Mouse (Mus musculus) kidney, postnatal 0 days (tissue): Measurements from ENCODE around the gene Etfdh. TPM values are rescaled to one million over a fixed set of nuclear protein-coding genes. Genes with fewer than 3 reads are reported as not detected.

Experiments
- ATAC-seq: fragments of 200-750 bp; cut with Nextera tagmentation; replicated peaks from 2 replicates; pipeline ENCODE4 v1.8.0; 2017; ENCODE audit warnings: low read depth, moderate number of reproducible peaks, moderate TSS enrichment, moderate library complexity; ENCODE audit not compliant: low FRiP score
- DNase-seq: peaks from one replicate; pipeline ENCODE4 v3.0.0-alpha.2; 2016; ENCODE audit warnings: low spot score
- H3K27ac ChIP-seq: fragments of 300-500 bp; sonication (generic); 2 replicates; pipeline ENCODE4 v1.5.1; 2014; ENCODE audit warnings: mild to moderate bottlenecking
- H3K27me3 ChIP-seq: fragments of 300-500 bp; sonication (generic); 2 replicates; pipeline ENCODE4 v1.6.1; 2014; ENCODE audit warnings: low read length, mixed read lengths; ENCODE audit not compliant: insufficient read depth
- H3K36me3 ChIP-seq: fragments of 300-500 bp; sonication (generic); 2 replicates; pipeline ENCODE4 v1.6.1; 2014; ENCODE audit warnings: low read length, mixed read lengths; ENCODE audit not compliant: insufficient read depth
- H3K4me1 ChIP-seq: fragments of 300-500 bp; sonication (generic); replicated peaks from 2 replicates; pipeline ENCODE4 v1.6.1; 2014; ENCODE audit warnings: antibody characterized with exemption, low read length, mixed read lengths; ENCODE audit not compliant: insufficient read depth
- H3K4me2 ChIP-seq: fragments of 300-500 bp; sonication (generic); 2 replicates; pipeline ENCODE4 v1.6.1; 2014; ENCODE audit warnings: mild to moderate bottlenecking, low read length, moderate library complexity, mixed read lengths
- H3K4me3 ChIP-seq: fragments of 300-500 bp; sonication (generic); replicated peaks from 2 replicates; pipeline ENCODE4 v1.5.1; 2014; ENCODE audit warnings: low read depth, low read length
- H3K9ac ChIP-seq: fragments of 300-500 bp; sonication (generic); 2 replicates; pipeline ENCODE4 v1.6.1; 2014; ENCODE audit warnings: low read depth, low read length
- H3K9me3 ChIP-seq: fragments of 300-500 bp; sonication (generic); replicated peaks from 2 replicates; pipeline ENCODE4 v1.6.1; 2016; ENCODE audit warnings: low read length, inconsistent platforms, mixed read lengths
- CTCF ChIP-seq: IDR thresholded peaks from 2 replicates; pipeline ENCODE4 v1.5.1; 2016; ENCODE audit warnings: antibody characterized with exemption, low read depth, mild to moderate bottlenecking, moderate library complexity
- WGBS: fragments of 180-500 bp; shearing (Covaris S2); extraction: QIAGEN DNeasy Blood & Tissue Kit; methylation state at CpG from one replicate; pipeline ENCODE4 v1.1.7; 2014; 5-methylcytosine and 5-hydroxymethylcytosine counted together
- polyA plus RNA-seq: library from polyadenylated mRNA; unstranded; fragments of >200 nt; fragmentation: Nextera tagmentation; extraction: Ambion mirVana; gene quantifications from 2 replicates; pipeline ENCODE4 v1.2.1, GENCODE M21; 2015

Gene Etfdh
- polyA plus RNA-seq, 1 experiment from 2014 or later, result 97.0 TPM

- Histone ChIP-seq H3K9ac (no peak overlapping the region), H3K4me3 (no peak overlapping the region), H3K4me2 (no peak overlapping the region), H3K36me3 (no peaks in the 10 kb centered on the region), H3K9me3 (no peaks in the 10 kb centered on the region), H3K4me1 (no peaks in the 10 kb centered on the region), H3K27ac (no peak overlapping the region), H3K27me3 (no peaks in the 10 kb centered on the region)
- DNase-seq (no peak), ATAC-seq (no peak)
- WGBS, result 43% methylated on average over 3 of the region's 3 CpGs
- no peak for TF ChIP-seq CTCF
Observed at GRCm38 (mm10) chr3:79572399-79572798, 56.9 kb downstream of the Etfdh start.

DNA sequence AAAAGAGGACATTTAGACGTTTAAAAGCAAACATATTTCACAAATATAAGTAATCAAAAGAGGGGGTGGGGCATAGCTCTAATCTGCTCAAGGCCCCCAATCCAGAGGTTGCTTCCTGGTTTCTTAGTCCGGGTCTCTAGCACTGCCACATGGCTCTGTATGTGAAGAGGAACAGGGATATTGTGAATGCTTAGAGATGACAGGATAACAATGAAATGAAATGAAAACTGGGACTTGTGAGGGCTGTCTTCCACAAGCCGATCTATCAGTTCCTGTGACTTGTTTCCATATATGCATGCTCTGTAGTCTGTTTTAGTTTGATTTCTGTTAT, 60.0 kb downstream of the Etfdh start:
- Histone ChIP-seq H3K9me3 (no peaks in the 10 kb centered on the region), H3K4me1 (peaks cover 6% of the 10 kb centered on the region; the same call in 1 of the 2 replicates), H3K27ac (no peak overlapping the region), H3K27me3 (no peaks in the 10 kb centered on the region), H3K4me2 (no peak overlapping the region), H3K36me3 (no peaks in the 10 kb centered on the region), H3K9ac (no peak overlapping the region), H3K4me3 (no peak overlapping the region)
- TF ChIP-seq CTCF, result no peak
- 89% methylated on average over 3 of the region's 3 CpGs for WGBS
- DNase-seq, result no peak
- ATAC-seq, result no peak

GRCm38 (mm10) chr3:79568629-79569350, 60.5 kb downstream of the Etfdh start:
- H3K4me1 ChIP-seq, result peaks cover 6% of the 10 kb centered on the region; the same call in 1 of the 2 replicates
- no peak; the same call in 1 of the 2 replicates for TF ChIP-seq CTCF
- H3K4me3 ChIP-seq, result no peak overlapping the region
- no peak overlapping the region for H3K9ac ChIP-seq
- H3K9me3 ChIP-seq, result no peaks in the 10 kb centered on the region
- H3K27ac ChIP-seq, result peak overlapping the region; percentile 87; the same call in 1 of the 2 replicates
- no peaks in the 10 kb centered on the region for H3K27me3 ChIP-seq
- 85% methylated on average over 16 of the region's 16 CpGs for WGBS
- H3K36me3 ChIP-seq, result no peaks in the 10 kb centered on the region
- no peak for ATAC-seq
- no peak for DNase-seq
- peak overlapping the region; percentile 89 for H3K4me2 ChIP-seq

DNA sequence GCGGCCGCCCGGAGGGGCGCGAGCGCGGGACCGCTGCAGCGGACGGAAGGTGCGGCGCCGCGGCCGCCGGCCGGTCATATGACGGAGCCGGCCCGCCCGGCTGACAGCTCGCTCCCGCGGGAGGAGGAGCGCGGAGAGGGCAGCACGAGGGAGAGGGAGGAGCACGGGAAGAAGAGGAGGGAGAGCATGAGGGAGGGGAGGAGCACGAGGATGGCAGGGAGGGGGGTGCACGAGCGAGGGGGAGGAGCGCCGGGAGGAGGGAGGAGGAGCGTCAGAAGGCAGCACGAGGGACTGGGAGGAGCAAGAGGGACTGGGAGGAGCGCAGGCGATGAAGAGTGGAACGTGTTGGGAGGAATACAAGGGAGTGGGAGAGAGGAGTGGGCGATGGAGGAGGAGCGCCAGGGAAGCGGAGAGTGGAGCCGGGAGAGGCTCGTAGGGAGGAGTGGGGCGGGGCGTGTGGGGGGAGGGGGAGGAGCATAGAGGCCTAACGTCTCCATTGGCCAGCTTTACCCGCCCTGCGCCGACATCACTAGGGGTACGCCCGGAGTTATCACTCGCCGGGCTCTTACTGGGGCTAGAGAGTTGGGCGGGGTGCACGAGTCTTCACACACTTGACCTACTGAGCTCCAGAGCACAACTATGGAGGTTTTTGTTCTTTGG, 61.5 kb downstream of the Etfdh start, which contains the start of gene Fnip2:
Gene Fnip2, minus strand, starts transcription at position 94 of the 660 bp plus-strand sequence.
- H3K9me3 ChIP-seq, result no peaks in the 10 kb centered on the region
- peaks cover 6% of the 10 kb centered on the region; the same call in 1 of the 2 replicates for H3K4me1 ChIP-seq
- peak within 1 kb of the TSS; percentile 81 for H3K4me3 ChIP-seq
- H3K36me3 ChIP-seq, result no peaks in the 10 kb centered on the region
- no peak for TF ChIP-seq CTCF
- WGBS, result under 1% methylated on average over 54 of the region's 55 CpGs
- peak within 1 kb of the TSS; percentile 87 for H3K27ac ChIP-seq
- ATAC-seq (peak; percentile 96), DNase-seq (peak; percentile 96)
- peak within 1 kb of the TSS; percentile 82 for H3K9ac ChIP-seq
- no peaks in the 10 kb centered on the region for H3K27me3 ChIP-seq
- peak within 1 kb of the TSS; percentile 89 for H3K4me2 ChIP-seq

DNA sequence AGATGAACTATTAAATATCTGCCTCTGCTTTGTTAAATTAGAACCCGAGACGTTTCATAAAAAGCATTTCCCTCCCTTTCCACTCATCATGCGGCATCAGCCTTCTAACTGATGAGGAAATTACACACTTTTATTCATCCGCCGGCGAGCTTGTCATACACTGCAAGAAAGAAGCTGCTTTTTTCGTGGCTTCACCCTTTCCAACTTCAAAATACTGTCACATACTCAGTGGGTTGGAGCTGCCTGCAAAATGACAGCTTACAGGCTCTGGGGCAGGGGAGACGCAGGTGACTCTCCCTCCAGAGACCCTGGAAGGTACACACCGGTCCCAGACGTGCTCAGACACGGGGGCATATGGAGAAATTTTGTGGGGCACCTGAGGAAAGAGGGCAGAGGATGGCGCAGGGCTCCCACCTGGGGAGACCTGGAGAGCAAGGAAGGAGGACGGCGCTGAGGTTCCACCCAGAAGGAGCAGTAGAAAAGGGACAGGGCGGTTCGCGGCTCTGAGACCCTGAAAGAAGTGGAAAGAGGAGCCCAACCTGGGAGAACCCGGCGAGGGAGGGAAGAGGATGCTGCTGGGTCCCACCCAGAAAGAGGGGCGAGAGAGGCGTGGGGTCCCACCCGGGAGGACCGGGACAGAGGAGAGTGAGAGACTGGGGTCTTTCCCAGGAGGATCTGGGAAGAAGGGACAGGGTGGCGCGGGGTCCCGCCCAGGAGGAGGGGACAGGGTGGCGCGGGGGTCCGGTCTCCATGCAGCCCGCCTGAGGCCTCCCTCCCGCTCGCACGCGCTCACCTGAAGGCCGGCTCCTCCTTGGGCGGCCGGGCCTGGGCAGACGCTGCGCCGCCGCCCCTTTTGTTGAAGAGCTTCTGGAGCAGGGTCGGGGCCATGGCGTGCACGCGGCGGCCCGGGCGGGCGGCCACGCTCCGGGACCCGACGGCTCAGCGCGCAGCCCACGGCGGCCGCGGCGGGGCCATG, 62.3 kb downstream of the Etfdh start:
- Histone ChIP-seq H3K27me3 (no peaks in the 10 kb centered on the region), H3K4me1 (peaks cover 6% of the 10 kb centered on the region; the same call in 1 of the 2 replicates), H3K9me3 (no peaks in the 10 kb centered on the region), H3K9ac (peak overlapping the region; percentile 82), H3K4me3 (peak overlapping the region; percentile 81), H3K36me3 (no peaks in the 10 kb centered on the region), H3K4me2 (peak overlapping the region; percentile 89), H3K27ac (peak overlapping the region; percentile 87)
- 3% methylated on average over 52 of the region's 60 CpGs for whole genome bisulfite sequencing
- peak; percentile 70; the same call in 1 of the 2 replicates for ATAC-seq
- TF ChIP-seq CTCF, result no peak
- peak; percentile 38 for DNase-seq
